Mouse (Mus musculus): ENCODE measurements around the gene Slc16a4.

DNA sequence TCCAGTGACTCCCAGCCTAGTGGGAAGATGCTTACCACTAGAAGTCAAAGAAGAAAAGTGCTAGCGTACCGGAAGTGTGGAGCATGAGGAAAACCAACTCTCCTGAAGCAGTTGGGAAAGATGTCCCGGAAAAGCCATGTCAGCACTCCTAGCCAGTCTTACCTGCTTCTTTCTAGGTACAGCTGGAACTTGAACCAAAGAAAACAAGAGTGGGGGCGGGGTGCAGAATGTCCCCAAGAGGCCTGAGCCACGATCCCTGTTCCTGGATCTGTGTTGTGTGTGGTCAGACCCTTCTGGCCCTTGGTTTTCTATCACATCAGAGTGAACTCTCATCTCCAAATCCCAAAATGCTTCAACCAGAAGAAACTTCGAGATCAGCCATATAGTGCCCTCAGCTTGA is 44.2 kb upstream of the Slc16a4 start:
- TF ChIP-seq POLR2A (IDR thresholded peaks at IDR 0.05; ENCODE audit: borderline replicate concordance, insufficient read depth, low read length) = no peak
- TF ChIP-seq CTCF (IDR thresholded peaks at IDR 0.05; ENCODE audit: borderline replicate concordance, insufficient read depth, low read depth, low read length) = no peak

Measured in cerebellum, adult 2 months (tissue).